Mouse (Mus musculus) gastrocnemius, adult 2 months (tissue): ENCODE results near the gene Yipf1. TPM values are rescaled to one million over a fixed set of nuclear protein-coding genes. Genes with fewer than 3 reads are reported as not detected.

Source experiments
- DNase-seq: peaks from one replicate; pipeline ENCODE4 v3.0.0; 2022
- H3K27ac ChIP-seq: fragments of 200-600 bp; 2 replicates; pipeline ENCODE4 v1.8.1; 2022; ENCODE audit warnings: mild to moderate bottlenecking
- H3K4me3 ChIP-seq: fragments of 200-600 bp; 2 replicates; pipeline ENCODE4 v1.8.1; 2022; ENCODE audit warnings: mild to moderate bottlenecking, moderate library complexity
- CTCF ChIP-seq: fragments of 200-600 bp; IDR thresholded peaks from 2 replicates; pipeline ENCODE4 v1.8.1; 2022; ENCODE audit warnings: antibody characterized with exemption, mild to moderate bottlenecking, moderate library complexity
- intact Hi-C: fragments of 180-260 bp; cut with DNase I; formaldehyde crosslinking; loops from one replicate; pipeline ENCODE4 v1.15.1; 2025
- total RNA-seq, 2 experiments: library from RNA; stranded (reverse); gene quantifications; 2 replicates each; pipeline ENCODE4 v1.2.3; 2021

Gene Yipf1
- total RNA-seq, 2 experiments from 2014 or later, result 8.2 to 10.1 TPM

DNA sequence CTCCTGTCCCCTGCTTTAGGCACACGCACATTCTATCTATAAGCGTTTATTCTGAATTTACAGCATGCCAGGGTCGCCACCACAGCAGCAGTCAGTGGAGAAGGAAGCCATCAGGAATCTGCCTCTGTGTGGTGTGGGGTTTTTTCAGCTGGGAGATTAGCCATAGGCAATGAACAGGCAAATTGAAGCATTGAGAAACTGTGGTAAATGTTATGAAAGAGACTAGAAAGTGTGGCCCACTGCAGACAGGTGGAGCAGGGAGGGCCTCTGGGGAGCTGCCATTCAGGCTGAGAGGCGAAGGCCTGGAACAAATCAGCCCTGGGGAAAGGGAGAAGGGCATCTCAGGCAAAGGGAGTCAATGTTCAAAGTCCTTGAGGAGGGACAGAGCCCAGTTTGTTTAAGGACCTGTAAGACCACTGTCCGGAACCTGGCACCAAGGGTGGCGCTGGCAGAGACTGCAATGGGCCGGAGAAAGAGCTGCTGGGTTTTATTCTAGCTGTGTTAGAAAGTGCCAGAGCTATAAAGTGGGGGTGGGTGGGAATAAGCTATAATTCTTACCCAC is 14.3 kb upstream of the Yipf1 start:
- TF ChIP-seq CTCF, result no peak
- no peak overlapping the region for H3K4me3 ChIP-seq
- H3K27ac ChIP-seq, result no peak overlapping the region
- DNase-seq, result no peak
- intact Hi-C loops, result no loop called here

DNA sequence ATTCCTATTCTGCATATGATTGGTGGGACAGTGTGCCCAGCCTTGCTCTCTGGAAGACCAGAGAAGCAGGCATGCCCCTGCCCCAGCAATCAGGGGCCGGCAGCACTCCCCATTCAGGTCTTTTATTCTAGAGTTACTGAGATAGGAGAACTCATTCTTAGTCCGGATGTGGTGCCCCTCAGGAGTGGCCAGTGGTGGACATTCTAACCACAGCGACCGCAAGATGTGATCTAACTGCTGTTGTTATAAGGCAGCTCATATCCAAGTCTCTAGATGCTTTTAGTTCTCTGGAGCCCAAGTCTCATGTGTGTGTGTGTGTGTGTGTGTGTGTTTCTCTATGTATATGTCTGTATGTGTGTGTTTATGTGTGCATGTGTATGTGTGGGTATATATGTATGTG is 13.8 kb upstream of the Yipf1 start:
- Histone ChIP-seq H3K27ac (no peak overlapping the region), H3K4me3 (no peak overlapping the region)
- intact Hi-C loops, result no loop called here
- TF ChIP-seq CTCF, result no peak
- DNase-seq, result no peak

DNA sequence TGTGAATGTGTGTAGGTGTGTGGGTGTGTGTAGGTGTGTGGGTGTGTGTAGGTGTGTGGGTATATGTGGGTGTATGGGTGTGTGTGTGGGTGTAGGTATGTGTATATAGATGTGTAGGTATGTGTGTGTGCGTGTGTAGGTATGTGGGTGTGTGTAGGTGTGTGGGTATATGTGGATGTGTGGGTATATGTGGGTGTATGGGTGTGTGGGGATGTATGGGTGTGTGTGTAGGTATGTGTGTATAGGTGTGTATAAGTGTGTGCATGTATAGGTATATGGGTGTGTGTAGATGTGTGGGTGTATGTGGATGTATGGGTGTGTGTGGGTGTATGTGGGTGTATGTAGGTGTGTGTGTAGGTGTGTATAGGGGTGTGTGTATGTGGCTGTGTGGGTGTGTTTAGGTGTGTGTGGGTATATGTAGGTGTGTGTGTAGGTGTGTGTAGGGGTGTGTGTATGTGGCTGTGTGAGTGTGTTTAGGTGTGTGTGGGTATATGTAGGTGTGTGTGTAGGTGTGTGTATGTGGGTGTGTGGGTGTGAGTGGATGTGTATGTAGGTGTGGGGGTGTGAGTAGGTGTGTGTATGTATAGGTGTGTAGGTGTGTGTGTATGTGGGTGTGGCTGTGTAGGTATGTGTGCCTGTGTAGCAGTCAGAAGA is 13.1 kb upstream of the Yipf1 start:
- intact Hi-C loops, result no loop called here
- no peak for DNase-seq
- no peak for TF ChIP-seq CTCF
- Histone ChIP-seq H3K27ac (no peak overlapping the region), H3K4me3 (no peak overlapping the region)

GRCm38 (mm10) chr4:107302221-107302620 is 11.9 kb upstream of the Yipf1 start:
- intact Hi-C loops, result no loop called here
- DNase-seq, result no peak
- TF ChIP-seq CTCF, result no peak
- Histone ChIP-seq H3K4me3 (no peak overlapping the region), H3K27ac (no peak overlapping the region)

GRCm38 (mm10) chr4:107302832-107303231 is 11.3 kb upstream of the Yipf1 start:
- DNase-seq, result no peak
- intact Hi-C loops, result no loop called here
- no peak overlapping the region for H3K4me3 ChIP-seq
- no peak for TF ChIP-seq CTCF
- H3K27ac ChIP-seq, result no peak overlapping the region

DNA sequence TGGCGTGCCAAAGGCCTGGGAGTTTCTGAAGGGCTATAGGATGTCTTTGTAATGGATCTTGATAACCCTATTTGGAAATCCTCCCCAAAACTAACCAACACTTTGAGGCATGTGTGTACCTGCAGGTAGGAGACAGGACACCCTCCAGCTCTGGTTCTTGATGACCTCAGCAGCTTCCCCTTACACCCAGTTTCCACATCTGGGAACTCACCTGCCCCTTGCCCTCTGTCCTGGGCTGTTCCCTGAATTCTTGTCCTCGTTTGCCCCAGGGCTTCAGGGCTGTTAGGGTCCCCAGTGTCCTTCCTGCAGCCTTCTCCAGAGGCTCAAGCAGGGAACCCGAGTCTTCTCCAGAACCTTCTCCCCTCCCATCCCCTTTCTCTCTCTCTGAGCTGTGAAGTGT is 10.6 kb upstream of the Yipf1 start:
- no peak for DNase-seq
- no peak for TF ChIP-seq CTCF
- Histone ChIP-seq H3K27ac (no peak overlapping the region), H3K4me3 (no peak overlapping the region)
- intact Hi-C loops, result no loop called here

GRCm38 (mm10) chr4:107306966-107307365 is 7.2 kb upstream of the Yipf1 start, which contains the start of gene Dio1:
Gene Dio1, minus strand, starts transcription at chr4:107307169.
- no peak for DNase-seq
- TF ChIP-seq CTCF, result no peak
- H3K4me3 ChIP-seq, result no peak within 1 kb of the TSS
- intact Hi-C loops, result no loop called here
- H3K27ac ChIP-seq, result no peak within 1 kb of the TSS

GRCm38 (mm10) chr4:107314479-107314805 is 279 bp downstream of the Yipf1 start:
- DNase-seq, result no peak
- Histone ChIP-seq H3K27ac (peak overlapping the region; percentile 87), H3K4me3 (peak overlapping the region; percentile 80)
- no peak for TF ChIP-seq CTCF
- intact Hi-C loops, result loop anchor here (1.0 to 5.0 kb wide), 3 partner anchors 47 to 132 kb away; partner anchors contain the start of genes Hspb11 and Lrrc42

GRCm38 (mm10) chr4:107318646-107319045 is 4.5 kb downstream of the Yipf1 start:
- TF ChIP-seq CTCF, result no peak
- intact Hi-C loops, result no loop called here
- no peak overlapping the region for H3K27ac ChIP-seq
- no peak overlapping the region for H3K4me3 ChIP-seq
- no peak for DNase-seq

DNA sequence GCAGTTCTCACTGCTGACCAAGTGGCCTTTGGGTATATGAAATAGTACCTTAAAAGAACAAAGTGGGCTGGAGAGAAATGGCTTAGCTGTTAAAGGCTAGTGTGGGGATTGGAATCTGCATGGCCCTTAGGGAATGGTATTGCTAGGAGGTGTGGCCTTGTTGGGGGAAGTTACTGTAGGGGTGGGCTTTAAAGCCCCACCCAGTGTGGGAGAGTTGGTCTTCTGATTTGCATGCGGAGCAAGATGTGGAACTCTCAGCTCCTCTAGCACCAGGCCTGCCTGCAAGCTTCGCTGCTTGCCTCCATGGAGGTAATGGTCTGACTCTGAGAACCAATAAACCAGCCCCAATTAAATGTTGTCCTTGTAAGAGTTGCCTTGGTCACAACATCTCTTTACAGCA is 6.9 kb downstream of the Yipf1 start:
- no peak for DNase-seq
- intact Hi-C loops, result no loop called here
- TF ChIP-seq CTCF, result no peak
- Histone ChIP-seq H3K27ac (no peak overlapping the region), H3K4me3 (no peak overlapping the region)

DNA sequence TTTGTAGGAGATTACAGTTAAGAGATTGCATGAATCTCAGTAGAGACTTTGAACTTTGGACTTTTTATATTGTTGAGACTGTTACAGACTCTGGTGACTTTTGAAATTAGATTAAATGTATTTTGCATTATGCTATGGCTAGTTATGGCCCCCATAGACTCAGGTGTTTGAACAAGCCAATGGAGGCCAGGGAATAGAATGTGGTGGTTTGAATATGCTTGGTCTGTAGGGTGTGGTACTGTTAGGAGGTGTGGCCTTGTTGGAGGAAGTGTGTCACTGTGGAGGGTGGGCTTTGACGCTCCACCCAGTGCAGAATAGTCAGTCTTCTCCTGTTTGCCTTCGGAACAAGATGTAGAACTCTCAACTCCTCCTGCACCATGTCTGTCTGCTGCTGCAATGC is 8.9 kb downstream of the Yipf1 start:
- no peak overlapping the region for H3K4me3 ChIP-seq
- intact Hi-C loops, result no loop called here
- TF ChIP-seq CTCF, result no peak
- H3K27ac ChIP-seq, result no peak overlapping the region
- no peak for DNase-seq

- no peak overlapping the region for H3K4me3 ChIP-seq
- intact Hi-C loops, result no loop called here
- no peak for TF ChIP-seq CTCF
- no peak for DNase-seq
- no peak overlapping the region for H3K27ac ChIP-seq
These were observed 14.4 kb downstream of the Yipf1 start for GRCm38 (mm10) chr4:107328530-107328929.

DNA sequence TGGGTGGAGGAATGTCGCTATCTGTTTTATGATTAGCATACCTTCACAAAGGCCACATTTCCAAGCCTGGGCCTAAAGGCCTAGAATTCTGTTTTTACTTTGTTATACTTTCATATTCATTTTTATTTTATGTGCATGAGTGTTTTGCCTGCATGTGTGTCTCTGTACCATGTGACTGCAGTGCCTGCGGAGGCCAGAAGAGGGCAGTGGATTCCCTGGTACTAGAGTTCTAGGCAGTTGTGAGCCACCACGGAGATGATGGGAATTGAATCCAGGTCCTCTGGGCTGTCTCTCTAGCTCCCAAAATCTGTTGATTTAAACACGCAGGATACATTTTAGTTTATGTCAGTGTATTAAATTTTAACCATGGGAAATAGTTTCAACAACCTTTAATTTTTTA is 19.4 kb downstream of the Yipf1 start:
- no peak for DNase-seq
- Histone ChIP-seq H3K4me3 (no peak overlapping the region), H3K27ac (no peak overlapping the region)
- intact Hi-C loops, result no loop called here
- TF ChIP-seq CTCF, result peak; percentile 25; the same call in 1 of the 2 replicates

DNA sequence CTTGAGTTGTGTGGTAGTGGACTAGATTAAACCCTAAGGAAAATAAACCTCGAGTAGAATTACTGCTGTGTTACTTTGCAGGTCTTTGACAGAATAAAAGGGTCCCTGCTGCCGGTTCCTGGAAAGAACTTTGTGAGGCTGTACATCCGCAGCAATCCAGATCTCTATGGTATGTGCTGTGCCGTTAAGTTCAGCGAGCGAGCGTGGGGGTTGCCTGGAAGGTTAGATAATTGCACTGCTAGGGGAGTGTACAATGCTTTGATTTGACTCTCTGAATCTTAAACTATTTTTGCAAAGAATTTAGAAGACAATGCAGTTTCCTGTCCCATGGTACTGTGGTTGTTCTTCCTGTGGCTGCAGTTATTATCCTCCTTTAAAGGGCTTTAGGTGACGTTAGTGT is 22.2 kb downstream of the Yipf1 start:
- TF ChIP-seq CTCF, result no peak
- H3K27ac ChIP-seq, result no peak overlapping the region
- intact Hi-C loops, result no loop called here
- H3K4me3 ChIP-seq, result no peak overlapping the region
- no peak for DNase-seq
